Mouse (Mus musculus) lung, postnatal 0 days (tissue): ENCODE data around the gene Cngb1.

Source experiments
- CTCF ChIP-seq: IDR thresholded peaks from 2 replicates; pipeline ENCODE4 v1.5.1; 2016; ENCODE audit warnings: antibody characterized with exemption, mild to moderate bottlenecking
- EP300 ChIP-seq: IDR thresholded peaks from 2 replicates; pipeline ENCODE4 v1.6.1; 2016; ENCODE audit warnings: antibody characterized with exemption, mild to moderate bottlenecking, control low read depth

GRCm38 (mm10) chr8:95315350-95315749 lies 9.0 kb upstream of the Cngb1 start:
- TF ChIP-seq CTCF (no peak), EP300 (no peak)
